Mouse (Mus musculus) hindbrain, postnatal 0 days (tissue): ENCODE data around the gene Tns3. TPM values are rescaled to one million over a fixed set of nuclear protein-coding genes. Genes with fewer than 3 reads are reported as not detected.

Source experiments
- ATAC-seq: fragments of 200-750 bp; cut with Nextera tagmentation; 2 replicates; pipeline ENCODE4 v1.8.0; 2017; ENCODE audit warnings: mild to moderate bottlenecking, moderate TSS enrichment, moderate library complexity
- DNase-seq: peaks from one replicate; pipeline ENCODE4 v3.0.0-alpha.2; 2015; ENCODE audit warnings: low spot score
- H3K27ac ChIP-seq: fragments of 300-500 bp; sonication (generic); 2 replicates; pipeline ENCODE4 v1.5.1; 2014; ENCODE audit warnings: mild to moderate bottlenecking
- H3K27me3 ChIP-seq: fragments of 300-500 bp; sonication (generic); 2 replicates; pipeline ENCODE4 v1.6.1; 2014; ENCODE audit warnings: low read length, mixed read lengths; ENCODE audit not compliant: insufficient read depth
- H3K36me3 ChIP-seq: fragments of 300-500 bp; sonication (generic); 2 replicates; pipeline ENCODE4 v1.6.1; 2014; ENCODE audit warnings: low read length, mixed read lengths; ENCODE audit not compliant: insufficient read depth
- H3K4me1 ChIP-seq: fragments of 300-500 bp; sonication (generic); 2 replicates; pipeline ENCODE4 v1.6.1; 2014; ENCODE audit warnings: antibody characterized with exemption, low read length, mixed read lengths; ENCODE audit not compliant: insufficient read depth
- H3K4me2 ChIP-seq: fragments of 300-500 bp; sonication (generic); 2 replicates; pipeline ENCODE4 v1.6.1; 2014; ENCODE audit warnings: low read depth, mild to moderate bottlenecking, low read length, moderate library complexity, mixed read lengths
- H3K4me3 ChIP-seq: fragments of 300-500 bp; sonication (generic); 2 replicates; pipeline ENCODE4 v1.5.1; 2014; ENCODE audit warnings: low read length
- H3K9ac ChIP-seq: fragments of 300-500 bp; sonication (generic); replicated peaks from 2 replicates; pipeline ENCODE4 v1.6.1; 2014; ENCODE audit warnings: mild to moderate bottlenecking, low read length, moderate library complexity, mixed read lengths
- H3K9me3 ChIP-seq: fragments of 300-500 bp; sonication (generic); 2 replicates; pipeline ENCODE4 v1.6.1; 2016; ENCODE audit warnings: low read length, mixed read lengths
- CTCF ChIP-seq: IDR thresholded peaks from 2 replicates; pipeline ENCODE4 v1.5.1; 2016; ENCODE audit warnings: antibody characterized with exemption, control low read depth, low read depth
- WGBS: fragments of 180-500 bp; shearing (Covaris S2); extraction: QIAGEN DNeasy Blood & Tissue Kit; methylation state at CpG from one replicate; pipeline ENCODE4 v1.1.7; 2014; 5-methylcytosine and 5-hydroxymethylcytosine counted together
- polyA plus RNA-seq: library from polyadenylated mRNA; unstranded; fragments of >200 nt; fragmentation: Nextera tagmentation; extraction: Ambion mirVana; gene quantifications from 2 replicates; pipeline ENCODE4 v1.2.1, GENCODE M21; 2015
- total RNA-seq: library from RNA; depleted of rRNA; stranded (reverse); fragments of >200 nt; gene quantifications from 2 replicates; pipeline ENCODE4 v1.2.3, GENCODE M21; 2014

Tns3 gene
- total and polyA plus RNA-seq, 2 experiments from 2014 or later: 8.2 to 63.6 TPM

DNA sequence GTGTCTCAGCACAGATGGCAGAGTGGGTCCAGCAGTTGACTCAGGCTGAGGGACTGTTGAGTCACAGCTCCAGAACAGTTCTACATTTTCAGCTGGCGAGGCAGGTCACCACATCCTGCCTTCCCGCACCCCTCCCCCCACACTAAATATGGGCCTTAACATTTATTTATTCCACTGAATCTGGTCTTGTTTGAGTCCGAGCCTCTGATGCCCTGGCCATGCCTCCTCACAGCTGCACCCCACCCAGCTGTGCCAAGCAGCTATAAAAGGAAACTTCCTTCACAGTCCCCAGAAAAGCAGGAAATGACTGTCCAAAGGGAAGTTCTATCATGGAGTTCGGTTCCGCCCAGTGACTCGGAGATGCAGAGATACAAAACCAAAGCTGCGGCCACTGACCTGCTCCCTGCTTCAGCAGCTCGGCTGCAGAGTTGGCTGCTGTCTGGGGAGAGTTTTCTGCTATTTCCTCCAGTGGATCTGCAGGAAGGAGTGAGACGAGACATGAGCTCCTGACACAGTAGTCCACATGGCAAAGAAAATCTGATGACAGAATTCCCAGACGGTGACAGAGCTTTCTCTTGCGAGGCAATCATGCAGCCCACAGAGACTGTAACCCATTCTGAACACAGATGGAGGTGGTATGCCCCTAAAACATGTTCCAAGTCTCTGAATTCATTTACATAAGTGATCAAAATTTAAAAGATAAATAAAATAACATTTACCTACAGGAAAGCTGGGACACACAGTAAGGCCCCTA lies 220.6 kb downstream of the Tns3 start:
- H3K36me3 ChIP-seq: peaks cover 12% of the 10 kb centered on the region
- H3K27me3 ChIP-seq: no peaks in the 10 kb centered on the region
- no peaks in the 10 kb centered on the region for H3K9me3 ChIP-seq
- DNase-seq (no peak), ATAC-seq (no peak)
- no peak overlapping the region for H3K9ac ChIP-seq
- H3K4me1 ChIP-seq: peaks cover 10% of the 10 kb centered on the region
- WGBS: 77% methylated on average over 11 of the region's 11 CpGs
- H3K27ac ChIP-seq: no peak overlapping the region
- TF ChIP-seq CTCF: no peak
- no peak overlapping the region for H3K4me2 ChIP-seq
- H3K4me3 ChIP-seq: no peak overlapping the region

DNA sequence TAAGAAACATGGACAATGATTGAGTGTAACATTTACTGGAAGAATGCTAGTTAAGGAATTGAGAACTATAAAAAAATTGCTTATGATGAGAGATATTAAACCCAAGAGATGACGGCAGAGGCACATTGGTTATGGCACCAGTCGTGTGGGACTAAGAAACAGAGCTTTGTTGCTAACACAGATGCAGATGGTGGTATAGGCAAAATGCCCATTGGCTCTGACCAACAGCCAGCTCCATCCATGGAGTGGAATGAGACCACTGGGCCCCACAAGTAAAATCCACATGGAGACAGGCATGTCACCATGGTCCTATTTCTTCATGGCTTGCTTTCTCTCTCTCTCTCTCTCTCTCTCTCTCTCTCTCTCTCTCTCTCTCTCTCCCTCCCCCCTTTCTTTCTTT lies 223.6 kb downstream of the Tns3 start:
- peaks cover 3% of the 10 kb centered on the region for H3K4me1 ChIP-seq
- H3K27me3 ChIP-seq: no peaks in the 10 kb centered on the region
- 53% methylated on average over 2 of the region's 2 CpGs for WGBS
- H3K36me3 ChIP-seq: peaks cover 5% of the 10 kb centered on the region; the same call in 1 of the 2 replicates
- peak; percentile 28 for DNase-seq
- no peak overlapping the region for H3K4me3 ChIP-seq
- H3K9me3 ChIP-seq: no peaks in the 10 kb centered on the region
- ATAC-seq: no peak
- no peak overlapping the region for H3K9ac ChIP-seq
- H3K4me2 ChIP-seq: no peak overlapping the region
- no peak for TF ChIP-seq CTCF
- no peak overlapping the region for H3K27ac ChIP-seq

- Histone ChIP-seq H3K4me1 (0 out of 2 replicates have a peak, but pooled peaks cover 2% of the 10 kb centered on the region), H3K27ac (no peak overlapping the region), H3K9ac (no peak overlapping the region), H3K4me2 (no peak overlapping the region), H3K9me3 (no peaks in the 10 kb centered on the region), H3K27me3 (no peaks in the 10 kb centered on the region), H3K36me3 (peaks cover 10% of the 10 kb centered on the region; the same call in 1 of the 2 replicates), H3K4me3 (no peak overlapping the region)
- WGBS: 95% methylated on average over 5 of the region's 5 CpGs
- no peak for ATAC-seq
- no peak for TF ChIP-seq CTCF
- DNase-seq: no peak
These were observed 224.1 kb downstream of the Tns3 start for GRCm38 (mm10) chr11:8440221-8440620.

DNA sequence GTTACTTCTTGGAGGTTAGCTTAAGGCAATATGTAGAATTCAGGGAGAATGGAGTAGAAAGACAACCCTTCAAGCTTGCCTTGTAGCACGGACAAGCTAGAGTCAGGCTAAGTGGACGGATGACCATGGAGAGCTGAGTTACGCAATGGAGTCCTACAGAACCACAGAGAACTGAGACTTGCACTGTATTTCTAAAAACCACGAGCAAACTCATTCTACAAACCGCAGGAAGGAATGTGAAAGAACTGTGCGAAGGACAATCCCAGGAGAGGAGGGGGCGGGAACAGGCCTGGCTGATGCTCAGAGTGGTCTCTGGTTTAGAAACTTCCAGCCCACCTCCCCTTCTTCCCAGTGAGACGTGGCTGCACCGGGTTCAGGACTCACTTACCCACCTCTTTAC lies 225.3 kb downstream of the Tns3 start:
- ATAC-seq: no peak
- Histone ChIP-seq H3K4me2 (no peak overlapping the region), H3K27me3 (no peaks in the 10 kb centered on the region), H3K9ac (no peak overlapping the region), H3K9me3 (no peaks in the 10 kb centered on the region), H3K4me1 (no peaks in the 10 kb centered on the region), H3K4me3 (no peak overlapping the region), H3K27ac (no peak overlapping the region), H3K36me3 (peaks cover 14% of the 10 kb centered on the region; the same call in 1 of the 2 replicates)
- no peak for DNase-seq
- no peak for TF ChIP-seq CTCF
- WGBS: 86% methylated on average over 9 of the region's 9 CpGs

GRCm38 (mm10) chr11:8438269-8438668 lies 226.1 kb downstream of the Tns3 start:
- DNase-seq (no peak), ATAC-seq (no peak)
- Histone ChIP-seq H3K27me3 (no peaks in the 10 kb centered on the region), H3K4me2 (no peak overlapping the region), H3K9me3 (no peaks in the 10 kb centered on the region), H3K4me3 (no peak overlapping the region), H3K27ac (no peak overlapping the region), H3K9ac (no peak overlapping the region), H3K36me3 (peaks cover 14% of the 10 kb centered on the region; the same call in 1 of the 2 replicates), H3K4me1 (no peaks in the 10 kb centered on the region)
- no peak for TF ChIP-seq CTCF
- 96% methylated on average over 4 of the region's 4 CpGs for WGBS

DNA sequence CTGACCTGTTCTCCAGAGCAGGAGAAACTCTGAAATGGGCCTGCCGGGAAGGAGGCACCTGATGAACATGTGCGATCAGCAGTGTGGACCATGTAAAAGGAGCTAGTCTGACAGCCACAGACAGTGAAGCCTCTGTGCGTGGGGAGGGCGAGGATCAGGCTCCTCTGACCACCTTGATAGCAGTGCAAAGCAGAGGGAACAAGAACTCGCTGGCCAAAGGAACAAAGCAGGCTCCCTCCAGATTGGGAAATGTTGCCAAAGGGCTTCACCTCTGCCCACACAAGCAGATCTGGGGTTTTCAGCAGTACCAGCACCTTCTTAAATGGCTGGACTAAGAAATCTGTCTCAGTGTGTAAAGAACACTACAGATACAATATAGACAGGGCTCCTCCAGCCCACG lies 229.2 kb downstream of the Tns3 start:
- no peak for TF ChIP-seq CTCF
- no peak for ATAC-seq
- peak; percentile 0 for DNase-seq

DNA sequence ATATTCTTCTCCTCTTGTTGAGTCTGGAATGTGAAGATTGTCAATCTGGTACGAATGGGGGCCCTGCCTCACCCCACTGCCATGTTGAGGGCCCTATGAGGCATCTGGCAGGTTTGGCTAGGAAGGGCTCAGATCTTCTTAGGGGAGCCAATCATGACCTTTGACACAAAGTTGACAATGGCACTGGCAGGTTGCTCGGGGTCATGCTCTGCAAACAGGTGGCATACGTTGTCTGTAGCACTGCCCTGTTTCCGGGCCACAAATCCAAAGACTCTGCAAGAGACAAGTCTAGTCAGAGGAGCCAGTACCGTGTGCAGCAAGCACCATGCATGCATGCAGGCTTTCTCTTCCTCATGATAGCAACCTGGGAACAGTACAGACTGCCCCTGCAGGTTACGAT lies 230.0 kb downstream of the Tns3 start:
- Histone ChIP-seq H3K36me3 (peaks cover 9% of the 10 kb centered on the region; the same call in 1 of the 2 replicates), H3K27ac (no peak overlapping the region), H3K4me2 (no peak overlapping the region), H3K9me3 (no peaks in the 10 kb centered on the region), H3K27me3 (no peaks in the 10 kb centered on the region), H3K4me1 (no peaks in the 10 kb centered on the region), H3K4me3 (no peak overlapping the region), H3K9ac (no peak overlapping the region)
- DNase-seq (no peak), ATAC-seq (no peak)
- no peak for TF ChIP-seq CTCF
- WGBS: 87% methylated on average over 6 of the region's 6 CpGs

More for the DNA sequence above, 229.2 kb downstream of the Tns3 start:
- Histone ChIP-seq H3K27ac (no peak overlapping the region), H3K4me2 (no peak overlapping the region), H3K9ac (no peak overlapping the region), H3K27me3 (no peaks in the 10 kb centered on the region), H3K4me1 (no peaks in the 10 kb centered on the region), H3K4me3 (no peak overlapping the region), H3K9me3 (no peaks in the 10 kb centered on the region), H3K36me3 (peaks cover 9% of the 10 kb centered on the region; the same call in 1 of the 2 replicates)
- 93% methylated on average over 6 of the region's 6 CpGs for WGBS
